Mouse (Mus musculus): Measurements from ENCODE around the gene Ntan1.

- no peak for TF ChIP-seq CTCF (IDR thresholded peaks at IDR 0.05; ENCODE audit: insufficient read depth, low read length)
- TF ChIP-seq POLR2A (IDR thresholded peaks at IDR 0.05; ENCODE audit: borderline replicate concordance, extremely low read depth, low read depth, low read length): no peak
Measured at GRCm38 (mm10) chr16:13819806-13820500, 1.3 kb downstream of the Ntan1 start.
